Mouse (Mus musculus): Measurements from ENCODE around the gene Gm26992. TPM values are rescaled to one million over a fixed set of nuclear protein-coding genes. Genes with fewer than 3 reads are reported as not detected.

Gm26992 gene
- polyA plus RNA-seq, 1 experiment: 0.56 TPM

GRCm38 (mm10) chrX:103484050-103484449, 62.2 kb downstream of the Gm26992 start:
- no peak for TF ChIP-seq POLR2A (IDR thresholded peaks at IDR 0.05; ENCODE audit: borderline replicate concordance, extremely low read depth, insufficient read depth, insufficient read length, poor library complexity, severe bottlenecking)
- peak; percentile 49; the same call in 1 of the 2 replicates for TF ChIP-seq CTCF (IDR thresholded peaks at IDR 0.05; ENCODE audit: borderline replicate concordance, extremely low read depth, insufficient read depth, insufficient read length)
- peak; percentile 84 for DNase-seq (ENCODE audit: low read depth)

DNA sequence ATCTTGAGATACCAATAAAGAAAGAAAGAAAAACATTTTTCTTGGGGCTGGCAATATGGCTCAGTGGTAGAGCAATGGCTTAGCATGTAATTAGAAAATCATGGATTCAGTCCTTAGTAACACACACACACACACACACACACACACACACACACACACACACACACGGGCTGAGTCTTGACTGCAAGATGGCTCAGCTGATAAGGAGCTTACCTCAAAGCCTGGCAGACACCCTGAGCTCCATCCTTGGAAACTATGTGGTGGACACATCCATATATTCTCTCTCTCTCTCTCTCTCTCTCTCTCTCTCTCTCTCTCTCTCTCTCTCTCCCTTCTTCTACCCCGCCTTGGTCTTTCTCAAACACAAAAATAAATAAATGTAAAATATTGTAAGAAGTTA, 69.0 kb downstream of the Gm26992 start:
- TF ChIP-seq CTCF (IDR thresholded peaks at IDR 0.05; ENCODE audit: borderline replicate concordance, extremely low read depth, insufficient read depth, insufficient read length) (no peak), POLR2A (IDR thresholded peaks at IDR 0.05; ENCODE audit: borderline replicate concordance, extremely low read depth, insufficient read depth, insufficient read length, poor library complexity, severe bottlenecking) (no peak)
- DNase-seq (ENCODE audit: low read depth): no peak

- TF ChIP-seq CTCF (IDR thresholded peaks at IDR 0.05; ENCODE audit: borderline replicate concordance, extremely low read depth, insufficient read depth, insufficient read length): no peak
- no peak for TF ChIP-seq POLR2A (IDR thresholded peaks at IDR 0.05; ENCODE audit: borderline replicate concordance, extremely low read depth, insufficient read depth, insufficient read length, poor library complexity, severe bottlenecking)
- DNase-seq (ENCODE audit: low read depth): peak; percentile 45
Observed at GRCm38 (mm10) chrX:103492398-103493256, 70.8 kb downstream of the Gm26992 start.

- TF ChIP-seq POLR2A (IDR thresholded peaks at IDR 0.05; ENCODE audit: borderline replicate concordance, extremely low read depth, insufficient read depth, insufficient read length, poor library complexity, severe bottlenecking) (peak; percentile 59; the same call in 1 of the 2 replicates), CTCF (IDR thresholded peaks at IDR 0.05; ENCODE audit: borderline replicate concordance, extremely low read depth, insufficient read depth, insufficient read length) (no peak)
- peak; percentile 95 for DNase-seq (ENCODE audit: low read depth)
Observed at GRCm38 (mm10) chrX:103493351-103494173, 71.8 kb downstream of the Gm26992 start.

DNA sequence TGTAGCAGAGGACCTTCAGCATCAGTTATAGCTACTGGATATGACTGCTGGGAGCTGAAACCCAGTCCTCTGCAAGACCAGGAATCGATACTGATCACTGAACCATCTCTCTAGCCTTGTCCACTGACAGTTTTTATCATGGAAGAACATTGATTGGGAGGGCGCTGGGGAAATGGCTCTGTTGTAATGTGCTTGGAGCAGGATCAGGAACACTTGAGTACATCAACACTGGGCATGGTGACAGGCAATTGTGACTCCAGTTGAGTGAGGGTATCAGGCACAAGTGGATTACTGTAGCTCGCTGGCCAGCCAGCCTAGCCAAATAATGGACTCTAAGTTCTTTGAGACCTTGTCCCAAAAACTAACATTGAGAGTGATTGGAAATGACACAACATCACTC, 77.6 kb downstream of the Gm26992 start:
- no peak for DNase-seq (ENCODE audit: low read depth)
- TF ChIP-seq CTCF (IDR thresholded peaks at IDR 0.05; ENCODE audit: borderline replicate concordance, extremely low read depth, insufficient read depth, insufficient read length): no peak
- no peak for TF ChIP-seq POLR2A (IDR thresholded peaks at IDR 0.05; ENCODE audit: borderline replicate concordance, extremely low read depth, insufficient read depth, insufficient read length, poor library complexity, severe bottlenecking)

DNA sequence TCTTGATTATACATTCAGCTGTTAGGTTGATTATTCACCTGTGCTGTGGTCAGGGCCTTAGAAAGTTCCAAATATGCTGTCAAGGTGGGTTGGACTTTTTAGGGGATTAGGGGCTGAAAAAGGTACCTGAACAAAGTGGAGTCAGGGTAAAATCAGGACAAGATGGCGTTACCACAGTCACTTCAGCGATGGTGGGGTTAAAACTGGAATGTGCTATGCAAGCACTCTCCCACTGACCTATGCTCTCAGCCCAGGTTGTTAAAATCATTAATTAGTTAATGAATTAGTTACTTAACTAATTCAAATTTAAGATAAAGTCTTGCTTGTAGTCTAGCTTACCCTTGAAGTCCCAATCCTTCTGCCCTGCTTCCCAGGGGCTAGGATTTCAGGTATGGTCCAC, 78.3 kb downstream of the Gm26992 start:
- TF ChIP-seq CTCF (IDR thresholded peaks at IDR 0.05; ENCODE audit: borderline replicate concordance, extremely low read depth, insufficient read depth, insufficient read length): no peak
- no peak for TF ChIP-seq POLR2A (IDR thresholded peaks at IDR 0.05; ENCODE audit: borderline replicate concordance, extremely low read depth, insufficient read depth, insufficient read length, poor library complexity, severe bottlenecking)
- no peak for DNase-seq (ENCODE audit: low read depth)

- TF ChIP-seq POLR2A (IDR thresholded peaks at IDR 0.05; ENCODE audit: borderline replicate concordance, extremely low read depth, insufficient read depth, insufficient read length, poor library complexity, severe bottlenecking) (no peak), CTCF (IDR thresholded peaks at IDR 0.05; ENCODE audit: borderline replicate concordance, extremely low read depth, insufficient read depth, insufficient read length) (no peak)
- DNase-seq (ENCODE audit: low read depth): no peak
Observed at GRCm38 (mm10) chrX:103508218-103508617, 86.4 kb downstream of the Gm26992 start.

- DNase-seq (ENCODE audit: low read depth): no peak
- TF ChIP-seq POLR2A (IDR thresholded peaks at IDR 0.05; ENCODE audit: borderline replicate concordance, extremely low read depth, insufficient read depth, insufficient read length, poor library complexity, severe bottlenecking) (no peak), CTCF (IDR thresholded peaks at IDR 0.05; ENCODE audit: borderline replicate concordance, extremely low read depth, insufficient read depth, insufficient read length) (no peak)
Observed at GRCm38 (mm10) chrX:103509168-103510019, 87.6 kb downstream of the Gm26992 start.

DNA sequence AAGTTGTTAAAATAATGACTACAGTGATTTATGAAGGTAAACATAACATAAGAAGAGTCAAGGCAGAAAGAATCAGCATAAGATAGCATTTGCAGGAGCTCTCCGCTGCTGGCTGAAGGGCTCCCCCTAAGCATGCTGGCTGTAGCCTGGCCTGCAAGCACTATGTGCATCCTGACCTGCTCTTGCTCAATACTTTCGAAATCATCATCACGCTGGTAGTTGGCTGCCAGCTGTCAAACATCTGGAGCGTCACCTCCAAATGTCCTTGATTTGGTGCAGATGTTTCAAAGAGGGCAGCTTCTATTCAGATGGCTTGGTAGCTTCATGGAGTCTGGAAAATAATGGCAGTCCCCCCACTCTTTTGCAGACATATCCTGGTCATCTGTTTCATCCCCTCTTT, 93.0 kb downstream of the Gm26992 start:
- DNase-seq (ENCODE audit: low read depth): no peak
- TF ChIP-seq POLR2A (IDR thresholded peaks at IDR 0.05; ENCODE audit: borderline replicate concordance, extremely low read depth, insufficient read depth, insufficient read length, poor library complexity, severe bottlenecking): no peak
- no peak for TF ChIP-seq CTCF (IDR thresholded peaks at IDR 0.05; ENCODE audit: borderline replicate concordance, extremely low read depth, insufficient read depth, insufficient read length)

DNA sequence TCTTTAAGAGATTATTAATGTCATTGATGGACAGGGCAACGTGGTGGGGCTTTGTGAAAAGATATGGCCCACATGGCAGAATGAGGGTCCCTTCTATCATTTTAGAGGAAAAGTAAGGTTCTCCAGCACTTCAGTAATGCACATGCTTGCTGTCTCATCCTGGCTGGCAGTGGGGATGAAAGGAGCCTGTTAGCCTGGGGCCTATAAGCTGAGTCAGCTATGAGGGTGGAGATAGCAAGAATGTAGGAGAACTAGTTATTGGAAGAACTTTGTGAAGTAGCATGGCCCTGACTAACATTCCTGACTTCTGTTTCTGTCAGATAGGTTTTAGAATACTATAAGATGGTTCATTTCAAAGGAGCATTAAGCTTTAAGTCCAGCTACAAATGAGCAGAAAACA, 93.5 kb downstream of the Gm26992 start:
- DNase-seq (ENCODE audit: low read depth): no peak
- no peak for TF ChIP-seq POLR2A (IDR thresholded peaks at IDR 0.05; ENCODE audit: borderline replicate concordance, extremely low read depth, insufficient read depth, insufficient read length, poor library complexity, severe bottlenecking)
- no peak for TF ChIP-seq CTCF (IDR thresholded peaks at IDR 0.05; ENCODE audit: borderline replicate concordance, extremely low read depth, insufficient read depth, insufficient read length)

All from brain, embryonic 14.5 days (tissue).